Mouse (Mus musculus) hindbrain, postnatal 0 days (tissue): ENCODE results near the gene Gpr182. TPM values are rescaled to one million over a fixed set of nuclear protein-coding genes. Genes with fewer than 3 reads are reported as not detected.

Source experiments
- ATAC-seq: fragments of 200-750 bp; cut with Nextera tagmentation; 2 replicates; pipeline ENCODE4 v1.8.0; 2017; ENCODE audit warnings: mild to moderate bottlenecking, moderate TSS enrichment, moderate library complexity
- DNase-seq: peaks from one replicate; pipeline ENCODE4 v3.0.0-alpha.2; 2015; ENCODE audit warnings: low spot score
- H3K27ac ChIP-seq: fragments of 300-500 bp; sonication (generic); 2 replicates; pipeline ENCODE4 v1.5.1; 2014; ENCODE audit warnings: mild to moderate bottlenecking
- H3K27me3 ChIP-seq: fragments of 300-500 bp; sonication (generic); 2 replicates; pipeline ENCODE4 v1.6.1; 2014; ENCODE audit warnings: low read length, mixed read lengths; ENCODE audit not compliant: insufficient read depth
- H3K36me3 ChIP-seq: fragments of 300-500 bp; sonication (generic); 2 replicates; pipeline ENCODE4 v1.6.1; 2014; ENCODE audit warnings: low read length, mixed read lengths; ENCODE audit not compliant: insufficient read depth
- H3K4me1 ChIP-seq: fragments of 300-500 bp; sonication (generic); 2 replicates; pipeline ENCODE4 v1.6.1; 2014; ENCODE audit warnings: antibody characterized with exemption, low read length, mixed read lengths; ENCODE audit not compliant: insufficient read depth
- H3K4me2 ChIP-seq: fragments of 300-500 bp; sonication (generic); 2 replicates; pipeline ENCODE4 v1.6.1; 2014; ENCODE audit warnings: low read depth, mild to moderate bottlenecking, low read length, moderate library complexity, mixed read lengths
- H3K4me3 ChIP-seq: fragments of 300-500 bp; sonication (generic); 2 replicates; pipeline ENCODE4 v1.5.1; 2014; ENCODE audit warnings: low read length
- H3K9ac ChIP-seq: fragments of 300-500 bp; sonication (generic); replicated peaks from 2 replicates; pipeline ENCODE4 v1.6.1; 2014; ENCODE audit warnings: mild to moderate bottlenecking, low read length, moderate library complexity, mixed read lengths
- H3K9me3 ChIP-seq: fragments of 300-500 bp; sonication (generic); 2 replicates; pipeline ENCODE4 v1.6.1; 2016; ENCODE audit warnings: low read length, mixed read lengths
- CTCF ChIP-seq: IDR thresholded peaks from 2 replicates; pipeline ENCODE4 v1.5.1; 2016; ENCODE audit warnings: antibody characterized with exemption, control low read depth, low read depth
- WGBS: fragments of 180-500 bp; shearing (Covaris S2); extraction: QIAGEN DNeasy Blood & Tissue Kit; methylation state at CpG from one replicate; pipeline ENCODE4 v1.1.7; 2014; 5-methylcytosine and 5-hydroxymethylcytosine counted together
- polyA plus RNA-seq: library from polyadenylated mRNA; unstranded; fragments of >200 nt; fragmentation: Nextera tagmentation; extraction: Ambion mirVana; gene quantifications from 2 replicates; pipeline ENCODE4 v1.2.1, GENCODE M21; 2015
- total RNA-seq: library from RNA; depleted of rRNA; stranded (reverse); fragments of >200 nt; gene quantifications from 2 replicates; pipeline ENCODE4 v1.2.3, GENCODE M21; 2014

The Gpr182 gene
- total and polyA plus RNA-seq, 2 experiments from 2014 or later, result 2.3 to 2.9 TPM

- TF ChIP-seq CTCF, result no peak; the same call in 1 of the 2 replicates
- Histone ChIP-seq H3K9me3 (no peaks in the 10 kb centered on the region), H3K9ac (no peak overlapping the region; the same call in 1 of the 2 replicates), H3K4me3 (peak overlapping the region; percentile 15), H3K4me1 (no peaks in the 10 kb centered on the region), H3K4me2 (peak overlapping the region; percentile 41), H3K27me3 (no peaks in the 10 kb centered on the region), H3K36me3 (peaks cover 8% of the 10 kb centered on the region), H3K27ac (no peak overlapping the region; the same call in 1 of the 2 replicates)
- ATAC-seq (peak; percentile 62), DNase-seq (peak; percentile 15)
- 48% methylated on average over 24 of the region's 24 CpGs for WGBS
Observed at GRCm38 (mm10) chr10:127750136-127750777, 1.3 kb downstream of the Gpr182 start.

- H3K36me3 ChIP-seq, result peaks cover 13% of the 10 kb centered on the region
- DNase-seq, result no peak
Observed at GRCm38 (mm10) chr10:127748847-127749612, 2.5 kb downstream of the Gpr182 start.

GRCm38 (mm10) chr10:127747254-127747653 is 4.3 kb downstream of the Gpr182 start:
- no peaks in the 10 kb centered on the region for H3K27me3 ChIP-seq
- H3K9me3 ChIP-seq, result no peaks in the 10 kb centered on the region
- no peaks in the 10 kb centered on the region for H3K4me1 ChIP-seq
- no peak overlapping the region for H3K9ac ChIP-seq
- no peak for DNase-seq
- H3K4me2 ChIP-seq, result no peak overlapping the region
- no peak overlapping the region for H3K27ac ChIP-seq
- peaks cover 31% of the 10 kb centered on the region for H3K36me3 ChIP-seq
- WGBS, result 96% methylated on average over 8 of the region's 8 CpGs
- no peak overlapping the region for H3K4me3 ChIP-seq
- no peak for TF ChIP-seq CTCF
- ATAC-seq, result no peak

More at GRCm38 (mm10) chr10:127748847-127749612, 2.5 kb downstream of the Gpr182 start:
- Histone ChIP-seq H3K9ac (no peak overlapping the region), H3K4me3 (no peak overlapping the region), H3K27me3 (no peaks in the 10 kb centered on the region), H3K4me1 (no peaks in the 10 kb centered on the region), H3K9me3 (no peaks in the 10 kb centered on the region), H3K27ac (no peak overlapping the region), H3K4me2 (peak overlapping the region; percentile 41)
- 12% methylated on average over 8 of the region's 8 CpGs for WGBS
- no peak for TF ChIP-seq CTCF
- ATAC-seq, result no peak

GRCm38 (mm10) chr10:127745886-127746285 is 5.6 kb downstream of the Gpr182 start:
- H3K27me3 ChIP-seq, result no peaks in the 10 kb centered on the region
- no peak overlapping the region for H3K27ac ChIP-seq
- no peak overlapping the region for H3K4me3 ChIP-seq
- no peak overlapping the region for H3K4me2 ChIP-seq
- H3K4me1 ChIP-seq, result no peaks in the 10 kb centered on the region
- DNase-seq (no peak), ATAC-seq (no peak)
- no peak overlapping the region for H3K9ac ChIP-seq
- 81% methylated on average over 5 of the region's 5 CpGs for WGBS
- TF ChIP-seq CTCF, result no peak
- H3K9me3 ChIP-seq, result no peaks in the 10 kb centered on the region
- peaks cover 39% of the 10 kb centered on the region for H3K36me3 ChIP-seq

GRCm38 (mm10) chr10:127744661-127745060 is 6.9 kb downstream of the Gpr182 start:
- 68% methylated on average over 5 of the region's 5 CpGs for WGBS
- no peak for ATAC-seq

GRCm38 (mm10) chr10:127739661-127740161 is 11.8 kb downstream of the Gpr182 start:
- peak; percentile 65 for ATAC-seq
- Histone ChIP-seq H3K27me3 (no peaks in the 10 kb centered on the region), H3K9ac (peak overlapping the region; percentile 89), H3K9me3 (no peaks in the 10 kb centered on the region), H3K36me3 (peaks cover 31% of the 10 kb centered on the region), H3K4me3 (peak overlapping the region; percentile 76), H3K27ac (peak overlapping the region; percentile 75), H3K4me2 (peak overlapping the region; percentile 65), H3K4me1 (0 out of 2 replicates have a peak, but pooled peaks cover 6% of the 10 kb centered on the region)
- WGBS, result 1% methylated on average over 36 of the region's 55 CpGs
- peak; percentile 8; the same call in 1 of the 2 replicates for TF ChIP-seq CTCF
- DNase-seq, result no peak

More at GRCm38 (mm10) chr10:127744661-127745060, 6.9 kb downstream of the Gpr182 start:
- Histone ChIP-seq H3K27me3 (no peaks in the 10 kb centered on the region), H3K4me2 (no peak overlapping the region), H3K27ac (no peak overlapping the region), H3K4me1 (0 out of 2 replicates have a peak, but pooled peaks cover 6% of the 10 kb centered on the region), H3K36me3 (peaks cover 39% of the 10 kb centered on the region), H3K9ac (no peak overlapping the region), H3K9me3 (no peaks in the 10 kb centered on the region), H3K4me3 (no peak overlapping the region)
- peak; percentile 68 for DNase-seq
- peak; percentile 68 for TF ChIP-seq CTCF
